Mouse (Mus musculus) Muller cell, postnatal 12 days (primary cell): ENCODE data around the gene Rora.

Experiments
- DNase-seq: peaks from one replicate; pipeline ENCODE4 v3.0.0-alpha.2; 2015; ENCODE audit errors: inconsistent ontology term

Gene Rora

DNA sequence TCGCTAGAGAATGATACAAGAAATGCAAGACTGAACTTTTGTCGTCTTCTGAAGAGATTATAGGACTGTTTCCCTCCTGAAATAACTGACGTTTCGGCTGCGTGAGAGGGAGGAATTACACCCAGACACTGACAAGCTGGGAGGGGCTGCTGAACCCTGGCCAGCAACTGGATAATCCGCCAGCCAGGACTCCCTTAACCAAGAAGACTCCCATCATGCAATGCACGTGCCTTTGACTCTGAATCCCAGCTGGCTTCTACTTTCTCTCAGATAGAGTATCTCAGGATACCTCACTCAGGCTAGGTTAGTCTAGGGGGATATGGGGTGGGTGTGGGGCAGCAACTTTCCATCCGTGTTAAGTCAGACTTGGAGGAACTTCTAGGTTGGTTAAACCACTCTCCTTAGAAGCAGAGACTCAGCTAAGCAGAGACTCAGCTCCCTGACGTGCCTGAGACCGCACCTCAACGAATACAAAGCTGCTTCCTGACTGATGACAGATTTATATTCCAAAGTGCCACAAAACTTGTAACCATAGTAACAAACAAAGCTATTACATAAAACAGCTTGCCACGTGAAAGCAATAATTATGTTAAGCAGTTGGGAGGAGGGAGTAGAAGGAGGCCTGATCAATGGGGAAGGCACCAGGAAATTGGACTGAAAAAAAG lies 302.8 kb downstream of the Rora start:
- no peak for DNase-seq

DNA sequence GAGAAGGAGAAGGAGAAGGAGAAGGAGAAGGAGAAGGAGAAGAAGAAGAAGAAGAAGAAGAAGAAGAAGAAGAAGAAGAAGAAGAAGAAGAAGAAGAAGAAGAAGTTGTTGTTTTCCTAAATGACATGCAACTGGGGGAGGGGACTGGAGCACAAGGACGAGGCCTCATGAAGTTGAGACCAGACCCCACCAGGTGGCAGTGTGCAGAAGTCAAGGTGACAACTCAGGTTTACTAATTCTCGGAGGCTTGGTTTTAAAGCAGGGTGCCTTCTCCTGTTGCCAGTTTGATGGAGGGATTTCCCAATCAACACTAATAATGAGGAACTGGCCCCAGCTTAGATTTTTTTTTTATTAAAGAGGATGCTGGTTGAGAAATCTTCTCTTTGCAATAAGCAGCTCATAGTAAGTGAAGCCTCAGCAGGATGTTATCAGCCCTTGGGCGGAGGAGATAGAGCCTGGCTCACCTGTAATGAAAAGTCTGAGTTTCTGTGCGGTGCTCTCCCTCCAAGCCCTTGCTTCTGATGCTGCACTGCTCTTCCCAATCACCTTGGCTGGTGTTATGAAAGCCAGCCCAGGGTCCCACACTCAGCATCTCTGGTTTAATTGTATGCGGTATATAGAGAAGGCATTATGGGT lies 303.5 kb downstream of the Rora start:
- DNase-seq = peak; percentile 26

DNA sequence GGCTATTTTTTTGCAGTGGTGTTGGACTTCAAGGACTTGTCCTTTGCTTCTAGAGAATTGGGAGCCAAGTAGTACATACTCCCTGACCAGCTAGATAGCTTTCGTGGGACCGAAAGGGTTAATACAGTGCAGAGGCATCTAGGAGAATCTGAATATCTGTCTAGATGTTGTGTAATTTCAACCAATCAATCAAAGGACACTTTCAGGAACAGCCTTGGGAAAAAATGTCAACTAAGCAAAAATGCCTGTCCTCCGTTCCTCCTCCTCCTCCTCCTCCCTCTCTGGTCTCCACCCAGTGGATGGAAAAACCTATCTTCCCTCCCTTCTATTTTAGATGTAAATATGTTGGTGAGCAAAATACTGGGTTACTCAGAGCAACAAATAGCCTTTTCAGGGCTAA lies 304.2 kb downstream of the Rora start:
- no peak for DNase-seq

GRCm38 (mm10) chr9:68958919-68959318 lies 305.3 kb downstream of the Rora start:
- no peak for DNase-seq

DNA sequence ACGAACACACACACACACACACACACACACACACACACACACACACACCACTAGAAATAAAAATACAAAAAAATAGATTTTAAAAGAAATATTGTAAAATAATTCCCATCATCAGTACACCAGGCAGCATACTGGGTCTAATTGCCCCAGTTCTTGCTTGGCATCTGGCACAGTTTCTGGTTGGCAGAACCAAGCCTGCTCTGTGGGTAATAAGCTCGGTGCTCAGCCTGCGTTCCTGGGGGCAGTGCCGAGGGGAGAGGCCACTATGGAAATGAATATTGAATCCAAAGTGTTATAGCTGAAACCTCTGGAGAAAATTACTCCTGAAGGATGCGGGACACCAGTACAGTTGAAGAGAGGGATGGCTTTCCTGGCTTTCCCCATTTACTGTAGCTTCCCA lies 310.3 kb downstream of the Rora start:
- no peak for DNase-seq

- DNase-seq = peak; percentile 79
Observed at GRCm38 (mm10) chr9:68966540-68966939, 313.0 kb downstream of the Rora start.

- DNase-seq = peak; percentile 55
Observed at GRCm38 (mm10) chr9:68970074-68970473, 316.5 kb downstream of the Rora start.

GRCm38 (mm10) chr9:68972277-68972676 lies 318.7 kb downstream of the Rora start:
- no peak for DNase-seq

GRCm38 (mm10) chr9:68974517-68974916 lies 320.9 kb downstream of the Rora start:
- no peak for DNase-seq

GRCm38 (mm10) chr9:68976136-68976535 lies 322.6 kb downstream of the Rora start:
- DNase-seq = no peak

- DNase-seq = no peak
Observed at GRCm38 (mm10) chr9:68976851-68977250, 323.3 kb downstream of the Rora start.

- no peak for DNase-seq
Observed at GRCm38 (mm10) chr9:68978656-68979055, 325.1 kb downstream of the Rora start.

DNA sequence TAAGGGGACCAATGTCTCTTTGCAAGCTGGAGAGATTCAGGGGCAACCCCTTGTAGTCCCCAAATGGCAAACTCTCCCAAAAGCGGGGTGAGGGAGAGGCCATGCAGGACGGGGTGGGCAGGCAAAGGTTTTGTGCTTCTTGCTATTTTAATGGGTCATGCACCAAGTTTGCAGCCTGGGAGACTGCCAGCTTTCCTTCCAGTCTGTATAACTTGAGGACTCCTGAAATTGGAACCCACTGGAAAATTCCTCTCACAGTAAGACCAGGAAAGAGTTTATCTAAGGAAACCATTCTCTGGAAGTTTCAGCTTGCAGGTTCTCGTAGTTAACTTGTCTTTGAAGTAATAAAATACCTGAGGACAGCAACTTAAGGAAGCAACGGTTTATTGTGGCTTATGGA lies 326.5 kb downstream of the Rora start:
- DNase-seq = no peak

GRCm38 (mm10) chr9:68985046-68985445 lies 331.5 kb downstream of the Rora start:
- no peak for DNase-seq

DNA sequence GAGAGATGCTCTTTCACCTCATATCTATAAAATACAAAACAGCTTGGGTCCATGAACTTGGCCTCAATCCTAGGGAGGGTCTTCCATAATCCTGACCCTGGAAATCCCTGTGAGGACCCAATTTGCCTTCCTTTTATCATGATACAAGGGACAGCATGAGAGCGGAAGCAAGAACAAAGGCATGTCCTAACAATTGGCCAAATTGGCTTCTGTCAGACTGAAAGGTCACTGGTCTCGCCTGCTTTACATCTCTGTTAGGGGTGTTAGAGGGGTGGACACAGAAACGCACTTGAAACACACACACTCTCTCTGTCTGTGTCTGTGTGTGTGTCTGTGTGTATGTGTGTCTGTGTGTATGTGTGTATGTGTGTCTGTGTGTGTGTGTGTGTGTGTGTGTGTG lies 332.2 kb downstream of the Rora start:
- no peak for DNase-seq

GRCm38 (mm10) chr9:68987290-68988042 lies 333.9 kb downstream of the Rora start:
- DNase-seq = no peak

DNA sequence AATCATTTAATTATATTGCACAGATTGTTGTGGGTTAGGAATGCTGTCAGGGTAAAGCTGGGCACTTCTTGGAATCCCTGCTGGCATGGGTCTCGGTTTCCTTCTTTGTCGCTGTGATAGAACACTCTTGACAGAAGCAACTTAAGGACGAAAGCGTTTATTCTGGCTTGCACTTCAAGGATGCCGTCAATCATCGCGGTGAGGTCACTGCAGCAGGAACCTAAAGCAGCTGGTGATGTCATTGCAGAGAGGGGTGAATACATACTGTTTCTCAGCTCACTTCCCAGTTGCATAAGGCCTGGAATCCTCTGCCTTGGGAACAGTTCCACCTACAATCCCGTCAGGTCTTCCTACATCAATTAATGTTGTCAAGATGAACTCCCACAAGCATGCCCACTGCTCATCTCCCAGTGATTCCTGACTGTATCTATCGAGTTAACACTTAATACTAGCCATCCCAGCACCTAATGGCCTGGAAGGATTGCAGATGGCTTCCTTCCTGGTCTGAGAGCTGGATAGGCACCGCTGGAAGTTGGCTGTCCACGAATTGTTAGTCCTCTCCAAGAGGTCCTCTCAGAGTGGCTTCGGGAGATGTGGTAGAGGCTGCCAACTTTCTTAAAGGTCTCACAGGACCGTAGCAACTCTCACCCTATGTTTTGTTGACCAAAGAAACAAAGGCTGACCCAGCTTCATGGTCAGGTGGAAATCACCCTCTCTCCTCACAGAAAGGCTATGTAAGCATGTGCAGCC lies 334.8 kb downstream of the Rora start:
- no peak for DNase-seq

GRCm38 (mm10) chr9:68989885-68990449 lies 336.4 kb downstream of the Rora start:
- no peak for DNase-seq

DNA sequence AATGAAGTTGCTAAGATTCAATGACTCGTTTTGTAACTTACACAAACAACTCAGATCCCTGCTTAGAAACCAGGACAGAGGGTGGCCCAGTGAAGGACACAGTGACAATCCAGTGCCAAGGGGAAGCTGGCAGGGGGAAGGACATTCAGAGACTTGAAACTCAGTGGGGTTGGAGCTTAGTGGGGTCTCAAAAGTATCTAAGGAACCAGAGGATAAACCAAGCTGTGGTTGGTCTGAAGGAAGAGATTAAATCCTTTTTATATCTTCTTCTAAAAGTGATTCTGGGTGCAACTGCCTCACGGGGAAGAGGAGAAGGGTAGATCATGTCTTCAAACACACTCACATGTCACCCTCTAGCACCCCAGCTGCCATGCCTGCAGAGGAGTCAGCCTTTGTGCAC lies 340.3 kb downstream of the Rora start:
- DNase-seq = no peak

DNA sequence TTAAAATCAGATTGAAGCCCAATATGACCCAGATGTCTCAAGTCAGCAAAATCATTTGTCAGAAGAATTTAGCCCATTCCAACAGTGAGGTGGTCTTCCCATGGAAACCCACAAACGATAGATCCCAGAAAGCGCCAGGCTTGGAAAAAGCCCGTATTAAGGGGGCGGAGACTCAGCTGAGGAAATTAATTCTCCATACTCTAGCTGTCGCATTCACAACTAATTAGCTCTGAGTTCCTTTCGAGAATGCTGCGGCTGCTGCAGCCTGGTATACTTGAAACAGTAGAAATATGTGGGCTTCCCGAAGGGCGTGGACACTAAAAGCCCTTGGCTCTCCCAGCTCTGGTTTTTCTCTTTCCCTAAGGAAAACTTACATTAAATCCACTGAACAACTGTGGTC lies 345.4 kb downstream of the Rora start:
- no peak for DNase-seq

DNA sequence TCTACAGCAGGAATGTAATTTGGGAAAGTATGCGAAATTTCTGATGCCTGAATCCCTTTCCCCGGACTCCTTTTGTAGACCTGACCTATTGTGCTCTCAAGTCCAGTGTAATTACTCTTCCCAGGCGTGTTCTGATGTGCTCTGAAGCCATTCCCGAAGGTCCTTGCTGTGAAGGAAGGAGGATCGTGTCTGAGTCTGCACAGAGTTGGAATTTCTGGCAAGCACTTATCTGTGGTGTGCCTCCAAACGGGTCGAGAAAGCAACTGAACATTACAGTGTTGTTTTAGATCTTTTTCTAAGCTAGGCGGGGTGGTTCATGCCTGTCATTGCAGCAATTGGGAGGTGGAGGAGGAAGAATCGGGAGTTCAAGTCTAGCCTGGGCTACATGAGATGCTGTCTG lies 350.9 kb downstream of the Rora start:
- peak; percentile 34 for DNase-seq

DNA sequence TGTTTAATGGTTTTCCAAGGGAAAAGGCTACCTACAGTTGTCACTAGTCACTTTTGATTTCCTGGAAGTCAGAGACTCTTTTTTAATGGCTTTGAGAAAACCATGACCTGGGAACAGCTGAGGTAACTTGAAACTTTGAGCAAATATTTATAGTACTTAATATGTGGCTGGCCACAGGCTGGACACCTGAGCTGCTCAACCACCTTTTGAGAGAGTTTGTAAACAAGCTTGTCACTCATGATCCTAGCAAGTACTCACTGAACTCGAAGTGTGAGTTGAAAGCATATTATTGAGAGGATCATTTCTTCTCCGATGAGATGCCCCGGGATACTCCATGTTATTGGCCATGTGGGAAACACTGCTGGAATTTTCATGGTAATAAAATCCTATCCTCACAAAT lies 353.1 kb downstream of the Rora start:
- no peak for DNase-seq
